Mouse (Mus musculus): Measurements from ENCODE around the gene Xcr1.

The Xcr1 gene

DNA sequence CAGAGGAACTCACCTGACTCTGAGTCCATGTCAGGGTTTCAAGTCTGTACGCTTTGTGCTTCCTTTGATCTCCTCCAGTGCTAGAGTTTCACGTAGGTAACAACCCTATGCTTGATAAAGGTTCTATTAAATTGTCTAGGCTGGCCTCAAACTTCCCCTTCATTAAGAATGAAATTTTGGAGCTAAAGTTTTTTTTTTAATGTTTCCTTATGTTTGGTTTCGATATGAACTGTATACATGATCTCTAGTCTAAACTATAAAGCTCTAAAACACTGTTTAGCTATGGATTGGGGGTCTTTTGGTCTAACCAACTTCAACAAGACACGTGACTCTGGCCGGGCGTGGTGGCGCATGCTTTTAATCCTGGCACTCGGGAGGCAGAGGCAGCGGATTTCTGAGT, at the start of gene Xcr1:
Gene Xcr1 (minus strand): TSS at position 101 of the 400 bp plus-strand sequence.
- no peak for DNase-seq

DNA sequence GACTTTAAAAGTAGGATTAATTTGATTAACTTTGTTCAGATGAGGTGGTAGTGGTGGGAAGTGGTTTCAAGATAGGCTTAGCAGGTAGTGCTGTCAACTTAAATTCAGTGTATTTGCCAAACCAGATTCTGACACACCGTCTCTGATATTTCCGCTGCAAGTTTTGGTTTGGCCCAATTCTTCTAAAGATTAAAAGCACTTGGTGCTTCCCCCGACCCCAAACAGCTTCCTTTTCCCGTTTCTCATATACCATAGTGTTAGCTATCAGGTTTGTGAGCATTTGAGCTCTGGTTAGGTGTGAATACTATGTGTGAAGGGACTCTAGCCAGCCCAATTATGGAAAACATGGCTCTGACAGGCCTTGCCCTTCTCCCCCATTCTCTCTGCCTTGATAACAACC, 10.2 kb upstream of the Xcr1 start:
- no peak for DNase-seq

DNA sequence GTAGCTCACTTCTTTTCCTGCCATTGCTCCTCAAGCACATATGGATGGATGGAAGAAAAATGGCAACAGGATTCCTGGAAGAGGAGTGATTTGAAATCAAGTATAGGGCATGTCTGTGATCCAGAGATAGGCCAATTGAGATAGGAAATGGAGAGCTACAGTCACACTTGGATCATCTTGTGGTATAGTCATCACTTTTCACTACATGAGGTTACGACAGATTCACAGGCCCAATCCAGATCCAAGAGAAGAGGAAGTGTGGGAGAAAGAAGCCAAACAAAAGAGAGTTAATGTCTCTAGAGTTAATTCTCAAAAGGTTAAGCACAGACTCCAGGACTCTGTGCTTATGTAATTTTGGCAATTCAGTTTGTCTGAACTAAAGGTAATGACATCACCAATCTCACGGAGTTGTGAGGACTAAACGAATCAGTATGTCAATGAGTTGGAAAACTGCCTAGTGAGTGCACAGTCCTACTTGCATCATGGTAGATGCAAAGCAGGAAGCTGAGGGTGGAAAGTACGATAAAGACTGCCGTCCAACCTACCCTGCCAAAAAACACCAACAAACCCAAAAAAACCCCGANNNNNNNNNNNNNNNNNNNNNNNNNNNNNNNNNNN, 7.4 kb upstream of the Xcr1 start:
- no peak for DNase-seq

- no peak for DNase-seq
Measured at GRCm38 (mm10) chr9:123863641-123864040, 1.8 kb upstream of the Xcr1 start.

GRCm38 (mm10) chr9:123862895-123863616, 1.2 kb upstream of the Xcr1 start:
- DNase-seq: no peak

DNA sequence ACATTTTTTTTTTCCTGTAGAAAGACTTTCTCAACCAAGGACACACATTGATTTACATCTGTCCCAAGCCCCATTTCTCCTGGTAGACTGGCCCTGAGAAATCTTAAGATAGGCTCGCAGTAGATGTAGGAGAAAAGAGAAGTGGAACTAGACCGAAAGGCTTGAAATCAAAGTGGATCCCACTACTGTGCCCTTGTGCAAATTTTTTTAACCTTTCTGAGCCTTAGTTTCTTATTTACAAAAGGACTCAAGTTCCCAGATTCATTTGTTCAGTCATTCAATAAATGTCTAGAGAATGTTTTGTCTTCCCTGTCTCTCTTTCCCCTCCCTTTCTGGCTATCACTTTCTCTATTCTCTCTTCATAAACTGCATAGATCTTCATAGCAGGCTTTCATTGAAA, 5.0 kb downstream of the Xcr1 start:
- DNase-seq: no peak

DNA sequence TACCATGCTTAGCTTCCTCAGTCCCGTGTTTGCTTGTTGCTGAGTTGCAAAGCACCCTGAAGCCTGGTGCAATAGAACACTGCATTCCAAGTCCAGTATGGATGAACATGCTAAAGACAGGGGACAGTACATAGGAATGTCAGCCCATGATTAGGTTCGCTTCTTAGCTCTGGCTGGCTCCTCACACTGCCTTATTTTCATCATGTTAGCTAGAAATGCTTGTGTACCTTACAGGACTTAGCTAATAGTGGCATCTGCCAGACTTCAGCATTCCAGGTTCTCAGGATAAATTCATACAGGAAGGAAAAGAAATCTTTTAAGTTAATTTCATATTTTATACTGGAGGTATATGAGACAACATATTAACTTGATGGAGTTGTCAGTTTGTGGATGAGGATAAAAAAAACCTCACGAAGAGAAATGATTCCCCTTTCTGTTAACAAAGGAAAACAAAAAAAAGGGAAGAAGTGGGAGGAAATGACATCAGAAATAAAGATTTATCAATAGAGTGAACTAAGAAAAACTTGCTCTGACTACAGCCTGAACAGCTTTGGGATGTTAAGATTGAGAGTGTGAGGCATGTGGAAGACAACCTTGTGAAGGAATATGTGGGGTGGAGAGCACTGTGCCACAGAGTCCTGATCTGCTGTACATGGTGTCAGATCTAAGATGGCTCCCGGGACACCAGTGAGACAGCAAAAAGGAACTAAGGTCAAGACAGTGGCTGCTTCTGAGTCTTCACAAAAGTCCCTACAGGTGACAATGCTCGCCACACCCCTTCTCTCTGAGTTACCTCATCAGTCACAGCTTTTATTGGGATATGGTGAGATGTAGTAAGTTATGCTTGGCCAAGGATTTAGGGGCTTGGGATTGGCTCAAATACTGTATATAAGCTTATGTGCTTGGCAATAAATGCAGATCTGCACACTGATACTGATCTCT, 9.1 kb downstream of the Xcr1 start:
- peak in 1 of 2 experiments; percentile 19 for DNase-seq

- peak; percentile 93 to 99 for DNase-seq
Measured at GRCm38 (mm10) chr9:123851713-123852448, 9.9 kb downstream of the Xcr1 start, which contains the start of gene Fyco1. Gene Fyco1 (minus strand): TSS chr9:123851899.

DNA sequence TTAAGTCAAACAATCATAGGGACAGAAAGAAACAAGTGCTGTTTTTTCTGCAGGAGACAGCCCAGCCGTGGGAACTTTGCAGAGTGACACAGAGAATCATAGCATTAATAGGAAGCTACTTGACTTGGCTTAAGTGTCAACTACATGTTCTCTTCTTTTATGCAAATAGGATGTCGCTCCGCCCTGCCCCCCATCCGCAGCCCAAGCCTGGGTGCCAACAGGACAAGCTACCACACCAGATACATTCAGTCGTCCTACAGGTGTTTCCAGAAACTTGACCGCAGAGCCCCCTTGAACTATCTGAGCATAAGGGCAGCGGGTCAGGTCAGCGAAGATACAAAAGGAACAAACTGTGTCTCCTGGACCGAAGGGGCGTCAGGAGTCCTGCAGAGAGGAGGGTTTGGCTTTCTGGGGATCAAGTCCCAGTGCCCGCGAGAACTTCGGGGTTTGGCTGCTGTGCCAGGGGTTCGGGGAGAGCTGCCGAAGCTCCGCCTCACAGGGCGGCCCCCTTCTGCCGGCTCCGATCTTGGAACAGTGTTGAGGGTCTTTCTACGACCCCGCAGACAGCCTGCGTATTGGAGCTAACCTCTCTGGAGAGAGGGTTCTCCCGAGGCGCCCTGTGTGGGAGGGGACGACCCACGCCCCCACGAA, 10.6 kb downstream of the Xcr1 start:
- DNase-seq: peak; percentile 41 to 44

GRCm38 (mm10) chr9:123850705-123851061, 11.1 kb downstream of the Xcr1 start:
- peak in 1 of 2 experiments; percentile 15 for DNase-seq

DNA sequence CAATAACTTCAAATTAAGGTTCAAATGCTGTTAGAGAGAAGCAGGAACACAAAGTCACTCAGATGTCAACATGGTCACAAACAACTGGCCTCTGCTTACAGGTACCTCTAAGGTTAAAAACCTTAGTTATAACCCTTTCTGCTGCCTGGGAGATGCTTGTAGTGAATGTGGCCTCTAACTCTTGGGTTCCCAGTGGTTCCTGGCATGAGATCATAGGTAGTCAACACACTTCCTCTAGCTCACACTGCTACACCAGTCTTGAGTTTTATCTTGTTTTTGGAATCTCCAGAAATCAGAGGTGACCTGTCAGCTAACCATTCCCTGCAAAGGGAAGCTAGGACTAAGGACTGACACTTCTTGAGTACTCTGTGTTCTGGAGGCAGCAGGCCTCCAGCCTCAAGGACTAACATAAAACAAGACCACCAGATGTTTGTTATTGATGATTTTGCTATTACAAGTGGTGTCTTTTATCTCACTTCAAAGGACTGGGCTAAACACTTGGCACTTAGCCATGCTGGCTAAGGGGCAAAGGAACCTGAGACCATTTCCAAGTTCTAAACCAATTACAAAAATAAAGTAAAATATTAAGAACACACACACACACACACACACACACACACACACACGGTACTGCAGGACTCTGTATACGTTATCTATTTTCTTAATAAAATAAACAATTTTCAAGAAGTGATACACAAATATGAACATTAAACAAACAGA, 11.7 kb downstream of the Xcr1 start:
- DNase-seq: peak in 1 of 2 experiments; percentile 10

DNA sequence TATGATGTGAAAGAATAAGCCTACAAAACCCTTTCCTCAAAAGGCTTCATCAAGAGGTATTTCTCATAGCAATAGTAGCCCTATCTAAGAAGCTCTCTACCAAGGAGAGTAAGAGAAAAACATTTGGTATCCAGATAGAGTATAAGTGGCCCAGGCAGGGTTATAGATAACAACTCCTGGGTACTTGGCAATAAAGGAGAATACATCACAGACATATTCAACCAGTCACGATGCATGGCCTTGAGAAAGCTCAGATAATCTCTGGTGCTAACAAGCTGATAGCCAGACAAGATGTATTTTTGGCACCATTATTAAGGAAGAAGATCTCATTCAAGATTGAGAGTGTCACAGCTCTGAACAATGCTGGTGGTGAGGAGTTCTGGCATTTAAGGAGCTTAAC, 15.3 kb downstream of the Xcr1 start:
- no peak for DNase-seq

- DNase-seq: no peak
Measured at GRCm38 (mm10) chr9:123845120-123845519, 16.7 kb downstream of the Xcr1 start.

GRCm38 (mm10) chr9:123844468-123844867, 17.4 kb downstream of the Xcr1 start:
- DNase-seq: no peak

- no peak for DNase-seq
Measured at GRCm38 (mm10) chr9:123840243-123840642, 21.6 kb downstream of the Xcr1 start.

- DNase-seq: no peak
Measured at GRCm38 (mm10) chr9:123835851-123836250, 26.0 kb downstream of the Xcr1 start.

GRCm38 (mm10) chr9:123828916-123829315, 32.9 kb downstream of the Xcr1 start:
- DNase-seq: peak; percentile 78 to 89

DNA sequence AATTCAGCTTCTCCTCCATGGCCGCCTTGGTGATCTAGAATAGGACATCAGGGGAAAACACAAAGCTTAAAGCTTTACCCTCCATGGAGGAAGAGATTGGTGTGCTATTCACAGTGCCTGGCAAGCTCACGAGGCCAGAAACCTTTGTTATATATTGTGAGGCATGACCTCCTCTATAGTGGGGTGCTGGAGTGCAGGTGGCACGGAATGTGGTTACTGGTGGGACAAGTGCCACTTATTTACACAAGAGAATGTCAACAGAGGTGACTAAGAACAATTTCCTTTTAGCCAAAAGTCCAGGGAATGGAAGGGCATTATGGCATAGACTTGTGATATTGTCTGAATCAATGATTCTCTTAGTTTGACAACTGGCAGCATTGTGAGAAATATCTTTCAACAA, 35.2 kb downstream of the Xcr1 start:
- no peak for DNase-seq

DNA sequence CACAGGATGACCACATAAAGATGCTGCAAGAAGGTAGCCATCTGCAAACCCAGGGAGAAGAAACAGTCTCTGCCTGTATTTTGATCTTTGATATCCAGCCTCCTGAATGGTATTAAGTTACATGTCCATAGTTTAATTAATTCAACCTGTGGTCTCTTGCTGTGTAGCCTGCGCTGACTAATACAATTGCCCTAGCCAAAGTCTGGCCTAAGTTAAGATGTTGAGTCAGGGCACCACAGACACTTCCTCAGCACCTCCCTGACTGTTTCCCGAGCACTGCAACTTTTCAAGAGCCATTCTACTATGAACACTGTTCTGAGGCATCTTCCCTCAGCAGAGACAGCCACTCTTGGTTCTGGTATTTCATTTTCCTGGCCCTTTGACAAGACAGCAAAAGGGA, 43.2 kb downstream of the Xcr1 start:
- DNase-seq: no peak

DNA sequence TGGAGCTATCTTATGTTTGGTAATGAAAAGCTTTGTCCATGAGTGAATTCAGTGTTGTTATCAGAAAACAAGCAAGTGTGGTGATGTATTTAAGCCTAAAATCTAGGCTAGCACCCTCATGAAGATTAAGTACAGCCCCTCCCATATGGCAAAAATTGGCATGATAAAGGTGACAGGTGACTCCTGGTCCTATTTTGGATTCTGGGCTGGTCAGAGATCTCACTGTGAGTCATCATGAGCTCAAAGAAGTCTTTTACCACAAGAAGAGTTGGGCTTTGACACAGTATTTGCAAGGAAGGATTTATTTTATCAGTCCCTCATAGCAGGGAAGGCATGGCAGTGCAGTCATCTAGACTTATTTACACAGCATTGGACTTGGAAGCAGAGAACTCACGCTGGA, 45.8 kb downstream of the Xcr1 start:
- peak; percentile 22 to 48 for DNase-seq

GRCm38 (mm10) chr9:123815444-123815843, 46.4 kb downstream of the Xcr1 start:
- no peak for DNase-seq

DNA sequence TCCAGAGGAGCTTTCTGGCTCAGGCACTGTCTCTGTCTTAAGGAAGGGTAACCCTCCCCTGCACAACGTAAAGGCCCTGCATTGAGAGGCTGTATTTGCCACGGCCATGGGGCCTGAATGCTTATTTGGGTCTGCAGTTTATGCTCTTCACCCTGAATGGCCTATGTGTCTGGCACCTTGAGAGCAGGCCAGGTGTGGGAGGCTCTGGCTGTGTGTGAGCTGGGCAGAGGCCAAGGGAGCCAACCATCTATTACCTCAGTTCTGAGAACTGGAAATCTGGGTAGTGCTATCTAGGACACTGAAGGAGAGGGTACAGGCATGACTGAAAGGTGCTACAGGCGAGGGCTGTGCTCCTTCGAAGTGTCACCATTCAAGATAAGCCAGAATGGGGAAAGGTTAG, 47.0 kb downstream of the Xcr1 start:
- DNase-seq: peak; percentile 56 to 60
